Mouse (Mus musculus): ENCODE results near the gene Slc25a19.

The Slc25a19 gene

DNA sequence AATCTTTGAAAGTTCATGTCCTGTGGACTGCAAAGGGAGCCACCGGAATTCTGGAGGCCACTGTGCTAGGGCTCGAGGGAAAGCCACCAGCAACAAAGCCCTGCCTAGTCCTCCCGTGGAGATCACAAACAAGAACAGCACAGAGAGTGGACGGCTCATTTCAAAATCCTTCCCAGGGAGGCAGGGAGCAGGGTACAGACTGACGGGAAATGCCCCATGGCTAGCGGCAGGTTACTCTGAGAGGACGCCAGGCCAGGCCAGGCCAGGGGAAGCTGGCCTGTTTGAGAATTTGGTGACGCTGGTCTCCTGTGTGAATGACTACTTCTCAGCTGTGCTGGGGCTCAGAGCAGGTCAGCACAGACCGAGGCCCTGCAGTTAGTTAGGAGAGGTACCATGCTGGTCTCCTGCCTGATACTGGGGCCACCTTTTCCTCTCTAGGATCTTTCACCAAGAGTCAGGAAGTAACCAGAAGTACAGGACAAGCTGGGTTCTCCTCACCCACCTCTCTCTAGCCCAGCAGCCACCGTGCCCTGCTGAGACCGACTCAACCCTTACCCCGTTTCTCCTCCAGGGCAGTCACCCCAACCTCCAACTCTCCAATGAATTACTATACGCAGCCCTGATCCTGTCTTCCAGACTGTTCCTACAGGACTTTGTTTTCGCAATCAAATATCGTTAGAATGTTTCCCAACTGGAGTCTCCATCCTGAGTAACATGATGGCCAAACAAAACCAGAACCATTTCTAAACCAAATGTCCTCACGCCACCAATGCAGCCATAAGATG, 9.2 kb downstream of the Slc25a19 start:
- no peak for DNase-seq (ENCODE audit: low read depth, low spot score)

DNA sequence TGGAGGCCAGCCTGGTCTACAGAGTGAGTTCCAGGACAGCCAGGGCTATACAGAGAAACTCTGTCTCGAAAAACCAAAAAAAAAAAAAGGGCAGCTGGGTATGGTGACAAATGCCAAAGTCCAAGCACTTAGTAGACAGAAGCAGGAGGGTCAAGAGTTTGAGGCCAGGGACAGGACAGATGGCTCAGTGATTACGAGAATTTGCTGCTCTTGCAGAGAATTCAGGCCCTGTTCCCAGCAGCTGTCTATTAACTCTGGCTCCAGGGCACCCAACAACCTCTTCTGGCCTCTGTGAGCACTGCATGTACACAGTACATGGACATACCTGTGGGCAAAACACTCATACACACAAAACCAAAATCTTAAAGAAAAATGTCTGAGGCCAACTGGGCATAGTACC, 10.1 kb downstream of the Slc25a19 start:
- no peak for DNase-seq (ENCODE audit: low read depth, low spot score)

DNA sequence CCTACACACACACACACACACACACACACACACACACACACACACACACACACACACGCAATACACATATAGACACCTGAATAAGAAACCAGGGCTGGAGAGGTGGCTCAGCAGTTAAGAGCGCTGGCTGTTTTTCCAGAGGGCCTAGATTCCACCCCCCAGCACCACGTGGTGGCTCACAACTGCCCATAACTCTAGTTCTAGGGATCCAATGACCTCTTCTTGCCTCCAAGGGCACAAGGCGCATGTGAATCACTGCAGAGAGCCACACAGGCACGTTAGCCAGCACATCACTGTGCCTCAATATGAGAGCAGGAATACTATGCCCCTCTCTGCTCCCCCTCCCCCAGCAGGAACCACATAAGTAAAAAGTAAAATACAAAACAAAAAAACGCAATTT, 11.2 kb downstream of the Slc25a19 start:
- no peak for DNase-seq (ENCODE audit: low read depth, low spot score)

DNA sequence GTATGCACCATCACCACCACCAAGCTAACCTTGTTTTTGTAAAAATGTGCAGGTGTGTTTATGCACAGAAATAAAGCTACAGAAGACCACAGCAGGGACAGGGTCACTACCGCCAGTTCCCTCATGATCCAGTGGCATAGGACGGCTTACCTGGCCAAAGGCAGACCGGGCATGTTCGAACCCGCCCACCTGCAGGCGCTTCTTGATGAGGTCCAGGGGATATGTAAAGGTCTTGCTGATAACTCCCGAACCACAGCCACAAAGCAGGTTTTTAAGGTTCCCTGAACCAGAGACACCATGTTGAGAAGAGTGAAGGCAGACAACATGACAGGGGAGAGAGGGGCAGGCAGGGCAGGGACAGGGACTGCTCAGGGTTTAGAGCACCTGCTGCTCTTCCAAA, 11.7 kb downstream of the Slc25a19 start:
- DNase-seq (ENCODE audit: low read depth, low spot score) = no peak

DNA sequence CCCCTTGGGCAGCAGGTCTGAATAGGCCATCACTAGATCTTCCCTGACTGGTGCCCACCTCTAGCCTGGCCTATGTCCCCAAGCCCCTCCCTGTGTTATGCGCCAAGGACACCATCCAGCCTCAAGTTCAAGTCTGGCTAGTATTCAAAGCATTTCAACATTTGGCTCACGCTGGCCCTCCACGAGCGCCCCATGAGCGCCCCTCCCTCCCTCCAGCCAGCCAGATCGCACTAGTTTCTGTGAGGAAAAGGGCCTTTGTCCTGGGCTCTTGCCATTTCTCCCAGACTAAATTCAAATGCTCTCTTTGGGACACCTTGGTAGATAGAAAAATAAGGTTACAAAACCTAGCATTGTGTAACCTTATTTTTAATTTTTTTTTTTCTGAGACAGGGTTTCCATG, 12.2 kb downstream of the Slc25a19 start:
- DNase-seq (ENCODE audit: low read depth, low spot score) = no peak

DNA sequence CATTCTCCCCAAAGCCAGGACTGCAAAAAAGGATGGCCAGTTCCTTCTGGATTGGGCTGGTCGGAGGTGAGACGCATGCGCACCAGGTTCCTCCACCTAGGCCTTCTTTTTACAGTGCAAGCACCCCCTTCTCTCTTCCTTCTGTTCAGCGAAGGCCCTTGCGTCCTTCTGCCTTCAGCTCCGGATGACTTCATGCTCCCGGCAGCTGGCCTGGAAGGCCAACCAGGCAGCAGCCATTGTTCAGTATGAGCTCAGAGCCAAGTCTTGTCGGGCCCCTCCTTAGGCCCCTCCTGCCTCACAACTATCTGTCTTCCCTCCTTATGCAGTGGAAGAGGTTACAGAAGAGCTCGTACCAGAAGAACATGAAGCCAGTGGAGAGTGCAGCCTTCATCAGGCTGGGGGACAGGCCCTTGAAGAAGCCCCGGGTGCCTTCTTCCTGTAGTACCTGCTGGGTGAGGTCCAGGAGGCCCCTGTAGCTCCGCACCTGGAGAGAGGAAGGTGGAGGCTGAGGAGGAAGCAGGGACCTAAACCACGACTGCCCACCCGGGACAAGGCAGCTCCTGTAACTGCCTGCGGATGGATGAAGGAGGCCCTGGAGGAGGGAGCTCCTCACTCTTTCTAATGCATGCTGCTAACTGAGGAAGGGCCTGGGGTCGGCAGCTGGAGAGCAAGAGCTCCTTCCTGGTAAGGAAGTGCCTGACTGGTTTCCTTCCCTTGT, 12.8 kb downstream of the Slc25a19 start:
- no peak for DNase-seq (ENCODE audit: low read depth, low spot score)

DNA sequence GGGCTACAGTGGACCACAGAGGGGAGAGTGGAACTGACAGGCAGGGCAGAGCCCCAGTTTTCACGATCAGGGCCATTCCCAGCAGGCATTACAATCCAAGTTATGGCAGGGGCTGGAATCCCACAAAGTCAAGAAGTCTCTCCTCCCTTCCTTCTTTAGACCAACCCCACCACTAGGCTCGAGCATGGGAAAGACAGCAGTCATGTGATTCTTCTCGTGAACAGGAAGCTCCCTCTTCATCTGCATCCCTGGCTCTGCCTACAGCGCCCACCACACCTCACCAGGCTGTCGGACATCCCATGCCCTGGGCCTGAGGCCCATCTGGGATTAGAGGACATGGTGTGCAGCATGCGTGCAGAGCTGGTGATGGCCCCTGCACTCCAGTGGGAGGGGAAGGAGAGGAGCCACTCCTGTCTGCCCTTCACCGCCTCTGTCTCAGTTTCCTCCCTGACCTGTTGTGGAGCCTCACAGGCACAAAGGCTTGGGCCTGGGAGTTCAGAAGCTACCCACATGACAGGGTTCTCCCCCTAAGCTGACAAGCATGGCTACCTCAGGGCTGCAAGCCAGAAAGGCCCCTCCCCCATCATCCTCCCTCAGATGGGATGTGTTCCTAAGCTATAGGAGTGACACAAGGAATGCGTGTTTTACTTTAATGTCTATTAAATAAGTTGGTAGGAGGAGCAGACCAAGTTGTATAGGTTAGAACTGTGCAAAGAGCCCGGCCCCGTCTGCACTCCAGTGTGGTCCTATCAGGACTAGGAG, 13.6 kb downstream of the Slc25a19 start:
- no peak for DNase-seq (ENCODE audit: low read depth, low spot score)

DNA sequence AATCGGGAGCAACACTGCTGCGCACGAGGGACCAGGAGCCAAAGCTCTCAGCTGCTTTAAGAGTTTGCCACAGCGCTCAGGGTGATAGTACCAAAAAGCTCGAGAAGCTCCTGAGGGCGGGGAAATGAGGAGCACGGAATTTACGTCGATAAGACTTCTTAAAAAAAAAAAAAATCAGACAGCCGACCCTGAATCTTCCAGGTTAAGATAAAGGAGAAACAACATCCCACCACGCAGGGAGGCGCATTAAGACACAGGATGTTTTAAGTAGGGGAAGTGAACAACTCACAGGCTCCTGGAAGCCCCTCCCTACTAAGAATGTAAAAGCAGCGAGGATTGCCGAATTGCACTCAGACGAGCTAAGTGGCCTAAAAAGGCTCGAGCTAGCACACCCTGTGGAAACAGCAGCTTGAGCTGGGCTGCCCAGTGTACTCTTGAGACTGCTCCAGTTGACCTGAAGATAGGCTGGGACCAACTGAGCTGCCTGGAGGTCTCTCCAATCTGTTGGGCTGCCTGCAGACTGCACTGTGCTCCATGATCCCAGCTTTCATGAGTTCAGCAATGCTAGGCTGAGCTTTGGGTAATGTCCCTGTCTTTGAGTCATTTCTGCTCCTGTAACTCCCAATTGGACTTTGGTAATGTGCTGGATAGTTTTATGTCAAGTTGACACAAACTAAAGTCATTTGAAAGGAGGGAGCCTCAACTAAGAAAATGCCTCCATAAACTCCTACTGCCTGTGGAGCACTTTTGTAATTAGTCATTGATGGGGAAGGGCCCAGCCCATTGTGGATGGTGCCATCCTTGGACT, 14.8 kb downstream of the Slc25a19 start:
- no peak for DNase-seq (ENCODE audit: low read depth, low spot score)

DNA sequence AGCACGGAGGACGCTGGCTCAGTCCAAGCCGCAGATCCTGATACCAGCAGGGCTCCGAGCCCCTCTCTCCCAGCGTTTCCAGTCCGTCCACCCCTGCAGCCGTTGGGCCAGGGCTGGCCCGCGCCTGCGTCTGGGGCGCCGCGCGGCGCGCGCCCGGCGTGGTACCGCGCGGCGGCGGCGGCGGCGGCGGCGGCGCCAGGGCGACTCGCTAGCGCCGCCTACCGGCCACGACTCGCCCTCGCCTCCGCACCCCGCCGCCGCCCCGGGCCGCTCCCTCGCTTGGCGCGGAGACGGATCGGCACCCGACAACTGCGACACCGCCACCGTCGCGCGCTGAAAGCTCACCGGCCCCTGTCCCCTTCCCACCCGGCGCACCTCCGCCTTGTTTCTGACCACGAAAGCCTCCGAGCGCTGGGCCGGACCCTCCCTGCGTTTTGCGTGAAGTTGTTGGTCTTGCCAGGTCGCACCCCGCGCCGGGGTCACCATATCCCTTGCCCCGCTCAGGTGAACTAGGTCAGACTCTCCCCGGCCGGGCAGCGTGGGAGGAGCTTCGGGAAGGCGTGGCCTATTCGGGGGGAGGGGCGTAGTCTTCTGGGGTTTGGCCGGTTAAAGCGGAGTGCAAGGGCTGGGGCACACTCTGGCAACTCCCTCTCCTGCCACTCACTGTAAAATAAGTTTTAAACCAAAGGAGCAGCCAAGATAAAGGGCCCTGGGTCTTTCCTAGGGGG, 15.5 kb downstream of the Slc25a19 start, which contains the start of gene Mif4gd:
Gene Mif4gd (minus strand): TSS at position 560 of the 728 bp plus-strand sequence.
- DNase-seq (ENCODE audit: low read depth, low spot score) = peak; percentile 90

DNA sequence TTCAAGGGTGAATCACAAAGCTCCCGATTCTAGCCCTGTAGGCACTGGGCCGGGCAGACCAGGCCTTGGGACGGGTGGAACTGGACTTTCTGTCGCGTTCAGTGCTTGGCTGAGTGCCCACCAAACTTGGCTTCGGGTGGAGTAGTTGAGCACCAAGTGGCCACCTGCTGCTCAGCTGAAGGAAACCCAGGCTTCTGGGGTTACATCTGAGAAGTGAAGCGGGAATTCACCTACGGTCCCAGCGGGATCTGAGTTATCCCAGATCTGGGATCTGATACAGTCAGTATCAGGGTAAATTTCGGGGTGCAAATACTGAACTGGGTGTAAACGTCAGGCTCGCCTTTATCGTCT, 16.1 kb downstream of the Slc25a19 start:
- peak; percentile 74 for DNase-seq (ENCODE audit: low read depth, low spot score)

DNA sequence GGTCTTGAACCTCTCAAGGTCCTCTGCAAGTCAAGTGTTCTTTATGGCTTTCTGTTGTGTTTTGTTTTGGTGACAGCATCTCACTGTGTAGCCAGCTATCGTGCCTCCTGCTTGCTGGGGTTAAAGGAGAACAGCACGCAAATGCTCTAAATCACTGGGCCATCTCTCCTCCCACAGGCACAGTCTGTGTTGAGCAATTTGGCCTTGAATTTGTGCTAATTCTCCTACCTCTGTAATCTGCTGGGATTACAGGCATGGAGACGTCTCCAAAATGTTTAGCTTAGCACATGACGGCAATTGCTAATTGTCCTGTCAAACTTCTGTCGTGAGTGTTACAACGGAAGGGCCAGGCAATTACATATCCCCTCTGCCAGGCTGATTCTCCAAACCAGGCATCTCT, 16.9 kb downstream of the Slc25a19 start:
- DNase-seq (ENCODE audit: low read depth, low spot score) = no peak

DNA sequence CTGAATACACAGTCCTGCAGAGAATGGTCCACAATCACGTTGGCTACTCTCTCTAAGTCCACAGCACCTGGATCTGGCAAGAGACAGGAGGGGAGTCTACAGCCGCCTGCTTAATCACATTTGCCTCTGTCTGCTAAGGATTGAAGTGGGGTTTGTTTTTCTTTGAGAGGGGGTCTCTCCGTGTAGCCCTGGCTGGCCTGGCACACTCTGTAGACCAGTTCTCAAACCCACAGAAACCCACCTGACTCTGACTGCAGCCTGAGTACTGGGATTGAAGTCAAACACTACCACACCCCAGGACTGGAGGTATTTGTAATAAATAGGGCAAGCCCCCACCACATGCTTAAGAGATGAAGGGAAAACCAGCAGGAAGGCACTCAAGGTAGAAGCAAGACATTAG, 18.5 kb downstream of the Slc25a19 start:
- no peak for DNase-seq (ENCODE audit: low read depth, low spot score)

DNA sequence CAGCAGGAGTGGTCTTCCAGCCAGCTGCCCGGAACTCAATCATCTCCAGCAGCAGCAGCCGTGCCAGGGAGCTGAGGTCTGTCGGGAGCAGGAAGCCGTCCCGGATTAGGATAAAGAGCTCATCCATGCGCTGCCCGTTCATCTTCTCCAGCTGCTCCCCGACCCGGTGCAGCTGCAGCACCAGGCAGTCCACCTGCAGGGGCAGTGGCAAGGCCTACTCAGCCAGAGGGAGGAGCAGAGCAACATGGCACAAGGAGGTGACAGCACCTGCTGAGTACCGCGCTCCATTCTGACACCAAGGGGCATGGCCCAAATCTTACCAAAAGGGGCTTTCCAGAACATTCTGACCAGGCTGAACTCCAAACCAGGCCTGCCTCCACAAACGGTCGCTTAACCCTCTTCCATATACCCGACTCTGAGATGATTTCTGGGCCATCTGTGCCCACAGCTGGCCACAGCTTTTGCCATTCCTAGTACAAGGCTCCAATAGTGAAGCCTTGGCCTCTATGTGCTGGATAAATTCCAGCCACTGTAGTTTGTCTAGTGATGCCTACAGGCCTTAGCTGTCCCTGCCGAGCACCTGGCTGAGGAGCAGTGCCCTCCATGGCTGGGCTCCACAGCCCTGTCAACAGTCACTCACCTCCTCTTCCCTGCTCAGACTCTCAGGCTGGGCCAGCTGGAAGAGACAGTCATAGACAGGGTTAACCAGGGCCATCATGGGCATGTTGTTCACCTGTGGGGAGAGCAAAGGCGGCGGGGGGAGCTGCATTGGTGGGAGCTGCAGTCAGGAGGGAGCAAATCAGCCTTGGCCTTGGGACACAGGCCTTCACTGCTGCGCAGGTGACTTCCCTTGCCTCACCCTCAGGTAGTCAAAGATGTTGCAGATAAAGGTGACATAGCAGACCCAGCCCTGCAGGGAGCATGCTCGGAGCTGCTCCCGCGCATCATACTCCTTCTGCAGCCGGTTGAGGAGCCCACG, 19.4 kb downstream of the Slc25a19 start:
- peak; percentile 54 for DNase-seq (ENCODE audit: low read depth, low spot score)

DNA sequence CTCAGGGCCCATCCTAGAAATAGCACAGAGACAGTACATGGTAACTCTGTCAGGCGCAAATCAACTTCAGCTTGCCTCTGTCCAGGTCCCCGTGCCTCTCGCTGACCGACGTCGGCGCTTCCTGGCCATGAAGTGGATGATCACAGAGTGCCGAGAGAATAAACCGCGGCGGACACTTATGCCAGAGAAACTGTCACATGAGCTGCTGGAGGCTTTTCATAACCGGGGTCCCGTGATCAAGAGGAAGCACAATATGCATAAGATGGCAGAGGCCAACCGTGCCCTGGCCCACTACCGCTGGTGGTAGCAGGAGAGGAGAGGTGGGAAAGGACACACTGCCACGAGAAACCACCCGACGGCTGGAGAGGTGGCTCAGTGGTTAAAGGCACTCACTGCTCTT, 21.4 kb downstream of the Slc25a19 start:
- DNase-seq (ENCODE audit: low read depth, low spot score) = no peak

DNA sequence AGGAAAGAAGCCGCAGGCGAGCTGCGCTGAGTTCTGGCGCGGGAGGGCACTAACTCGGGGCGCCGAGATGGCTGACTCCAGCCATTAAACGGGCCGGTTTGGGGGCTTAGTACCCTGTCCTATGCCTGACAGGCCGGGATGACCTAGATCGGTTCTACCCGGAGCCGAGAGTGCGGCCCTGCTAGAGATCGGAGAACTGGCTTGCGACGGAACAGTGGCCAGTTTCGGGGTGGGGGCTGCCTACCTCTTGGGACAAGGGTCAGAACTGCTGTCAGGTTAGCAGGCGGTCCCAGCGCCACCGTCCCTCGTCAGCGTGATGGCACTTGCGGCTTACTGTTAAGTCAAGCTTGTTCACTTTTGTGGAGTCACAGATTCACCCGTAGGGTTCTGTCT, 23.8 kb downstream of the Slc25a19 start:
- DNase-seq (ENCODE audit: low read depth, low spot score) = no peak

DNA sequence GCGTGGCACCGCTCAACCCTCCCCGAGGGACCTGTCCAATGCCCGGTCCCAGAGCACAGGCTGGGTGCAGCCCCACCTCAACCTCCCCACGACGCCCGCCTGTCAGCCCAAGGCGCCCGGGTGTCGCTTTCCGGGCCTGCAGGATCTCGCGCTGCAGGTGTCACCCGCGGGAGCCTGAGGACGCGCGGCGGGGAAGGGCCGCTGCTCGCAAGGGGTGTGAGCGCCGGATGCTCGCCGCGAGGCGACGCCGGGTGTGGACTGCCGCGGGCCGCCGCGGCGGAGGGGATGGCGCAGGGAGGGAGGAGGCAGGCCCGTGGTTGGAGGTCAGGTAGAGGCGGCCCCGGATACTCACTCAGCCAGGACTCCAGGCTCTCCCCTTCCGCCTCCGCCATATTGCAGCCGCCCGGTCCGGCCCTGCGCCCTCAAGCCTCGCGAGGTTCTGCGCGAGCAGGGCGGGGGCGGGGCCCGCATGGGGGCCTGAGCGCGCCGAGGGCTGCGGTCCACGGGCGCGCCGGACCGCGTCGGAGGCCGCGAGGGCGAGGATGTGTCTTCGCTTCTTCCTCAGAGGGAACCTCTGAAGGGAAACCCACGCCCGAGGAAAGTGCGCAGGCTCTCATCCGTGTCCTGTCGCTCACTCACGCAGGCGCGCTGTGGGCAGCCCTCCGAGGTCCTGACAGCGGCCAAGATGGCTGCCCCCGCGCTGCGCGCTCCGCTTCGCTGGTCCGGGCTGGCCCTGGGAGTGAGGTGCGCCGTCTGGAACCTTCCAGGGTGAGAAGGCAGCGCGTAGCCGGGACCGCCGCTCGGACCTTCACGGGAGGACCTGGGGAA, 24.4 kb downstream of the Slc25a19 start, which contains the start of the genes Mrps7 and Gga3:
Gene Mrps7 (plus strand): TSS at position 450 of the 828 bp plus-strand sequence.
Gene Gga3 (minus strand): TSS at position 576 of the 828 bp plus-strand sequence.
- peak; percentile 94 for DNase-seq (ENCODE audit: low read depth, low spot score)

DNA sequence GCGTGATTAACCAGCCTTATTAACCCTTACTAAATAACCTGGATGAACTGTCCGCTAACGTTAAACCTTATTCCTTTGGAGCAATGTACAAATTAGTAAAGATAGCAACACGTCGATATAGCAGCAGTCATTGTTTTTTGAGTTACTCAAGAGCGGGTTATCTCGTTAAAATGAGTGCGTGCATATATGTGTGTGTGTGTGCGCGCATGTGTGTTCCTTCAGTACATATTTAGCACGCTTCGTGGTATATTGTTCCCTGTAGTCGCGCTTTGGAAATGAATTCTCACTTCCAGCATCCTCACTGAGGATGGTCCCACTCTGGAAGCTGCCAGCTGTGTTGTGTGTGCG, 25.0 kb downstream of the Slc25a19 start:
- DNase-seq (ENCODE audit: low read depth, low spot score) = peak; percentile 31

DNA sequence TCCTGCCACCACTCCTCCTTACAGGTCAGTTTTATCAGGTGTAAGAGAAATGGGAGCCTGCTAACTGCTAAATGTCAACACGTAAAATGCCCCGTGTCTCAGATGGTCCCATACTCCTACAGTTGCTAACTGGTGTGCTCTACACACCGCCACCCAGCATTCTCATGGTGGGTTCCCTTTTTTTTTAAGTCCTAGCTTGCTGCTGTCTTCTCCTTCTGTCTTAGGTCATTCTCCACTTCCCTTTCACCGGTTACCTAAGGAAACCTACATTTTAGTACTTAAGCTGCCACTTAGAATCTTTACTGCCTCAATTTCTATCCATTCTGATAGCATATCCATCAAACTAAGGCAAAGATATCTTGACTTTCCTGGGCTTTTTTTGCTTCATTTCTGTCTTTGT, 26.9 kb downstream of the Slc25a19 start:
- DNase-seq (ENCODE audit: low read depth, low spot score) = no peak

DNA sequence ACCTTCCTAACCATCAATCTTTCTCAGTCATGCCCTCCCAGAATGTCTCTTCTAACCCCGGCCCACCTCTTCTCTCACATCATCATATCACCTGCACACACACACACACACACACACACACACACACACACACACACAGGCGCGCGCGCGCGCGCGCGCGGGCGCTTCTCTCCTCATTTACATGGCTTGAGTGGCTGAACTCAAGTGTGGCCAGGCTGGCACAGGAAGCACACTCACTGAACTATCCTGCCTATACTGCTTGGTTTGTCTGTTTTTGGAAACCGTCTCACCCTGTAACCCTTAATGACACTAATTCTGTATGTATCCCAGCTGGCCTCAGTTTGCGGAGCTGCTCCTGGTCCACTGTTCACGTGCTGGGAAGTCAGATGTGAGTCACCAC, 27.4 kb downstream of the Slc25a19 start:
- no peak for DNase-seq (ENCODE audit: low read depth, low spot score)

Data from brain, adult 2 months (tissue).